Mouse (Mus musculus): ENCODE measurements at regions not wholly inside any gene's neighbourhood (a gene's known extent, or its start where the extent isn't known, plus 50 kb on each side); places are given as distances from the start of the nearest gene placed in this dataset.

- Histone ChIP-seq H3K4me2 (ENCODE audit: insufficient read depth, low read depth, poor library complexity, severe bottlenecking) (no peak overlapping the region), H3K9ac (ENCODE audit: insufficient read depth, low read depth) (no peak overlapping the region), H3K4me3 (replicated peaks in 1 of 3; ENCODE audit: low read depth in 2 of 3, low read length in 2 of 3, poor library complexity in 1 of 3) (no peak overlapping the region), H3K36me3 (replicated peaks in 1 of 2; ENCODE audit: control insufficient read depth in 1 of 2, insufficient read depth in 1 of 2, low read length in 1 of 2) (no peaks in the 10 kb centered on the region), H3K4me1 (ENCODE audit: control insufficient read depth in 1 of 2, insufficient read depth in 2 of 2) (peaks cover 2 to 6% of the 10 kb centered on the region in 2 experiments; a peak in 2 of 4 replicates), H3K9me3 (replicated peaks; ENCODE audit: low read length) (peaks cover 4% of the 10 kb centered on the region), H3K27me3 (replicated peaks) (no peaks in the 10 kb centered on the region), H3K27ac (ENCODE audit: insufficient read depth, low read depth) (no peak overlapping the region), H3K79me2 (replicated peaks; ENCODE audit: control insufficient read depth, extremely low read depth, insufficient read depth, poor library complexity, severe bottlenecking) (no peaks in the 10 kb centered on the region)
- TF ChIP-seq ZMIZ1 (IDR thresholded peaks at IDR 0.05; ENCODE audit: low read depth, low read length) = no peak
- in situ Hi-C loops (cut with MboI; ENCODE audit: low pct_ligation_motif_present, low pct_unique_long_range_greater_than_20kb, low sequenced_read_pairs) = no loop called here
- DNase-seq (ENCODE audit: extremely low read depth) = no peak
- dilution Hi-C loops (cut with MboI; ENCODE audit: extremely low pct_ligation_motif_present, extremely low pct_unique_long_range_greater_than_20kb, low sequenced_read_pairs) = no loop called here
Observed at GRCm38 (mm10) chr10:111592416-111593149, 86.5 kb downstream of the Phlda1 start.

GRCm38 (mm10) chr10:111593280-111593679, 87.2 kb downstream of the Phlda1 start:
- Histone ChIP-seq H3K36me3 (replicated peaks in 1 of 2; ENCODE audit: control insufficient read depth in 1 of 2, insufficient read depth in 1 of 2, low read length in 1 of 2) (no peaks in the 10 kb centered on the region), H3K9ac (ENCODE audit: insufficient read depth, low read depth) (no peak overlapping the region), H3K4me1 (ENCODE audit: control insufficient read depth in 1 of 2, insufficient read depth in 2 of 2) (peaks cover 0 to 1% of the 10 kb centered on the region in 2 experiments; a peak in 1 of 4 replicates), H3K4me2 (ENCODE audit: insufficient read depth, low read depth, poor library complexity, severe bottlenecking) (no peak overlapping the region), H3K79me2 (replicated peaks; ENCODE audit: control insufficient read depth, extremely low read depth, insufficient read depth, poor library complexity, severe bottlenecking) (no peaks in the 10 kb centered on the region), H3K4me3 (replicated peaks in 1 of 3; ENCODE audit: low read depth in 2 of 3, low read length in 2 of 3, poor library complexity in 1 of 3) (no peak overlapping the region), H3K27me3 (replicated peaks) (no peaks in the 10 kb centered on the region), H3K27ac (ENCODE audit: insufficient read depth, low read depth) (no peak overlapping the region), H3K9me3 (replicated peaks; ENCODE audit: low read length) (peaks cover 4% of the 10 kb centered on the region)
- in situ Hi-C loops (cut with MboI; ENCODE audit: low pct_ligation_motif_present, low pct_unique_long_range_greater_than_20kb, low sequenced_read_pairs) (no loop called here), dilution Hi-C loops (cut with MboI; ENCODE audit: extremely low pct_ligation_motif_present, extremely low pct_unique_long_range_greater_than_20kb, low sequenced_read_pairs) (no loop called here)
- DNase-seq (ENCODE audit: extremely low read depth) = no peak
- TF ChIP-seq POLR2AphosphoS2 (IDR thresholded peaks at IDR 0.05; ENCODE audit: low read depth, low read length) = no peak
- no peak for TF ChIP-seq MAX (IDR thresholded peaks at IDR 0.05; ENCODE audit: low read length)
- TF ChIP-seq USF2 (conservative IDR thresholded peaks at IDR 0.05; ENCODE audit: low read depth, low read length) = no peak
- TF ChIP-seq TBP (conservative IDR thresholded peaks at IDR 0.05; ENCODE audit: low read depth, low read length) = no peak
- no peak for TF ChIP-seq EP300 (IDR thresholded peaks at IDR 0.05; ENCODE audit: low read length)
- TF ChIP-seq TCF12 (IDR thresholded peaks at IDR 0.05; ENCODE audit: low read depth, low read length) = no peak
- no peak for TF ChIP-seq ZC3H11A (IDR thresholded peaks at IDR 0.05; ENCODE audit: low read depth, low read length)
- no peak for TF ChIP-seq JUN (IDR thresholded peaks at IDR 0.05; ENCODE audit: insufficient read depth, low read depth, low read length)
- TF ChIP-seq MAFK (IDR thresholded peaks at IDR 0.05; ENCODE audit: insufficient replicate concordance, low read length) = no peak
- TF ChIP-seq KAT2A (IDR thresholded peaks at IDR 0.05; ENCODE audit: insufficient replicate concordance, low read length) = no peak
- no peak for TF ChIP-seq JUND (conservative IDR thresholded peaks at IDR 0.05; ENCODE audit: low read depth, low read length)
- no peak for TF ChIP-seq USF1 (IDR thresholded peaks at IDR 0.05; ENCODE audit: low read depth, low read length)
- no peak for TF ChIP-seq HCFC1 (IDR thresholded peaks at IDR 0.05; ENCODE audit: low read depth, low read length)
- TF ChIP-seq IRF4 (IDR thresholded peaks at IDR 0.05; ENCODE audit: low read depth, low read length) = no peak
- no peak for TF ChIP-seq SIN3A (IDR thresholded peaks at IDR 0.05; ENCODE audit: low read length)
- no peak for TF ChIP-seq MEF2A (IDR thresholded peaks at IDR 0.05; ENCODE audit: borderline replicate concordance, low read depth, low read length)
